Mouse (Mus musculus): Measurements from ENCODE around the gene Wrap53.
A peak's percentile ranks its signal among the peaks of the same experiment; 100 is the strongest.

The Wrap53 gene

DNA sequence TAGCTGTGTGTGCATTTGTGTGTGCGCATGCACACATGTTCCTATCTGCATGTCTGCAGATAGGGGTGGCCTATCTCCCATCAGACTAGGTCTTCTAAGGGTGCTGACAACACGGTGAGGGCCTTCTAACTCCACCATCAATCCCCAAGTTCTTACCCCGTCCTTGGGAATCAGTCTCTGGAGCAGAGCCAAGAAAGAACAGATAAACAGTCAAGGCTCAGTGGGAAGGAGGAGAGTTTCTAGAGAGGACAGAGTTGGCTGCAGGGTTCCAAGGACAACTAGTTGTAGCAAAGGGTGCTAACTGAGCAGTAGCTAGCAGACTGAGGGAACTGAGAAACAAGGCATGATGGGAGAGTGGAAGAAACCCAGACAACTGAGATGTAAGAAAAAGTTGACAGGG, 21.7 kb upstream of the Wrap53 start:
- no peak for DNase-seq (ENCODE audit: low spot score)

DNA sequence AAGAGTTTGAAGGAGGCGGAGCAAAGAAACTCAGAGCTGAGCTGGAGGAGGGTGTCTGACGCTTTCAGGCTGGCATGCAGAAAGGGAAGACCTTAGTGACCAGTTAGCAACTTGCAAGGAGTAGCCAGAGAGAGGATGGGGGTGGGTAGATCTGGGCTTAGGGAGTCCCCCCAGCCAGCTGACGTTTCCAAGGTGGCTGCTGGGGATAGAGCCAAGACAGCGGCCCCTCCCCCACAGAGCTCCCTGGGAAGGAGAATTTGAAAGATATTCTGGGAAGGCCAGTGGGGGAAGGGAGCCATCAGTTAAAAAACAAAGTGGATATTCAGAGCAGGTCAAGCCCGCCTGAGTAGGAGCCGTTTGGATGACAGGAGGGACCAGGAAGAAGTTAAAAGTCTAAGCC, 20.0 kb upstream of the Wrap53 start:
- peak; percentile 41 for DNase-seq (ENCODE audit: low spot score)

DNA sequence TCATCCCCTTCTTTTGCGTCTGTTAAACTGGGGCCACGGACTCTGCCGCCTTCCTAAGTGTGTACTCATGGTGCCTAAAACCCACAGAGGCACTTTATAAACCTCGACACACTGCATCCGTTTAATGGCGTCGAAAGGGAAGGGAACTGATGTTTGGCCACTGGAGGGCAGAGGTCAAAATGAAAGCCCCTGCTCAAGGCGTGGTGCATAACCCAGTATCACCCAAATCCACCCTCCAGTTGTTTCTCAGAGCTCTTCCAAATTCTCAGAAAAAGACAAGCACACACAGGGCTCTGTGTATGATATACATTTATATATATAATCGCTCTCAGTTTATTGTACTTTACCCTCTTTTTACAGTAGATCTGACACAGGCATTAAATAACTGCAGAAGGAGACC, 19.4 kb upstream of the Wrap53 start:
- DNase-seq (ENCODE audit: low spot score), result no peak

DNA sequence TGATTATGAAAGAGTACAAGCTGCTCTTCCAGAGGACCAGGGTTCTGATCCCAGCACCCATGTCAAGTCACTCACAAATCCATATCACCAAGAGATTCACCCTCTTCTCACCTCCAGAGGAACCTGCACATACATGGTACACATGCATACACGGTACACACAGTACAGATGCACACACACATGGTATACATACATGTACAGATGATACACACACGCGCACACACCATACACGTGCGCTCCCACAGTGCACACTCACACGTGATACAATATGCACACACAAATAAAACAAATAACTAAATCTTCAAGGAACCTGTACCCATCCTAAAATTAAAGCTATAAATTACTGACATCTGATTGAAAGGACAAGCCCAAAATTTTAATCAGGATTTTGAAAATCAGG, 14.8 kb upstream of the Wrap53 start:
- DNase-seq (ENCODE audit: low spot score), result no peak

- no peak for DNase-seq (ENCODE audit: low spot score)
Measured at GRCm38 (mm10) chr11:69592799-69593198, 12.7 kb upstream of the Wrap53 start.

DNA sequence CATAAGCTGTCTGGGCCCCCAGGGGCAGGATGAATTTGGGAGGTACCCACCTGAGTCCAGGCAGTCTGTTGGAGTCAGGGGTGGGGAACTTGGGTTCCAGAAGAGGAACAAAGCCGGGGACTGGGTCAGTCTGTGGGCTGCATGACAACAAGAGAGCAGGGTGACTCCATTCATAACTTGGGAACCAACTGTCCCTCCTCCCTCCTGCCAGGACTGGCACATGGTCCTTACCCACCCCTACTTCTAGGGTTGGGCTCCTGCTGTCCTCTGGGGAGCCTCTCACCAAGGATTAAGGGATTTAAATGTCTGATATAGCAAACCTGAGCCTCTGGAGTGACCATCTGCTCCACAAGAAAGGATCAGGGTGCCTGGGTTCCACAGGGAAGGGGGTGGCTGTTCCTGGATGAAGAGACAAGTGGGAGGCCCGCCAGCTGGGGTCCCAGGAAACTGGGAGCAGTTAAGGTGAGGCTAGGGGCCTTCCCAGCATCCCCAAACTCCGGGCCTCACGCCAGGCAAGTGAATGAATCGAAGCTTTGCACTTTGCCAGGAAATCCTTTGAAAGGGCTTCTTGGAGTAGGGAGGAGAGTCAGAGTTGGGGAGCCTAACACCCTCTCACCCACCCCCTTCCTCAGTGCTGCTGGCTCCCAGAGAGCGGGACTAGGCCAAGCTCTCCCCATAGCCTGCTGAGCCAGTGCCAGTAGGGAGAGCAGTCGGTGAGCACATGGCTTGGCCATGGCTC, 12.0 kb upstream of the Wrap53 start:
- DNase-seq (ENCODE audit: low spot score), result no peak

DNA sequence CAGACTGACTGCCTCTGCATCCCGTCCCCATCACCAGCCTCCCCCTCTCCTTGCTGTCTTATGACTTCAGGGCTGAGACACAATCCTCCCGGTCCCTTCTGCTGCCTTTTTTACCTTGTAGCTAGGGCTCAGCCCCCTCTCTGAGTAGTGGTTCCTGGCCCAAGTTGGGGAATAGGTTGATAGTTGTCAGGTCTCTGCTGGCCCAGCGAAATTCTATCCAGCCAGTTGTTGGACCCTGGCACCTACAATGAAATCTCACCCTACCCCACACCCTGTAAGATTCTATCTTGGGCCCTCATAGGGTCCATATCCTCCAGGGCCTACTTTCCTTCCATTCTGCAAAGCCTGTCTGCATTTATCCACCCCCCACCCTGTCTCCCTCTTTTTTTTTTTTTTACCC, 11.4 kb upstream of the Wrap53 start:
- DNase-seq (ENCODE audit: low spot score), result no peak

- no peak for DNase-seq (ENCODE audit: low spot score)
Measured at GRCm38 (mm10) chr11:69590622-69591021, 10.6 kb upstream of the Wrap53 start.

DNA sequence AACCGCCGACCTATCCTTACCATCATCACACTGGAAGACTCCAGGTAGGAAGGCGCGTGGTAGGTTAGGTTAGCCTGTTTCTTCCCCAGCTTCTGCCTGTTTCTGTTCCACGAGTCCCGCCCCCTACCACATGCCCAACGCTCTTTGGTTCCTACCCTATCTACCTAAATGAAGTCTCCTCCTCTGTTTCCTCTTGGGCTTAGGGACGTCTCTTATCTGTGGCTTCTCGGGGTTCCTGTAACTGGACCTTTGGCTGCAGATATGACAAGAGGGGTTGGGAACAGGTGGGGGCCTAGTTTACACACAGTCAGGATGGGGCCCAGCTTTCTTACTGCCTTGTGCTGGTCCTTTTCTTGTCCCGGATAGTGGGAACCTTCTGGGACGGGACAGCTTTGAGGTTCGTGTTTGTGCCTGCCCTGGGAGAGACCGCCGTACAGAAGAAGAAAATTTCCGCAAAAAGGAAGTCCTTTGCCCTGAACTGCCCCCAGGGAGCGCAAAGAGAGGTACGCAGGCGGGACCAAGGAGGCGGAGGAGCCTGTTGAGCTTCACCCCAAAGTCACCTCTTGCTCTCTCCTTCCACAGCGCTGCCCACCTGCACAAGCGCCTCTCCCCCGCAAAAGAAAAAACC, 9.3 kb upstream of the Wrap53 start:
- DNase-seq (ENCODE audit: low spot score), result no peak

DNA sequence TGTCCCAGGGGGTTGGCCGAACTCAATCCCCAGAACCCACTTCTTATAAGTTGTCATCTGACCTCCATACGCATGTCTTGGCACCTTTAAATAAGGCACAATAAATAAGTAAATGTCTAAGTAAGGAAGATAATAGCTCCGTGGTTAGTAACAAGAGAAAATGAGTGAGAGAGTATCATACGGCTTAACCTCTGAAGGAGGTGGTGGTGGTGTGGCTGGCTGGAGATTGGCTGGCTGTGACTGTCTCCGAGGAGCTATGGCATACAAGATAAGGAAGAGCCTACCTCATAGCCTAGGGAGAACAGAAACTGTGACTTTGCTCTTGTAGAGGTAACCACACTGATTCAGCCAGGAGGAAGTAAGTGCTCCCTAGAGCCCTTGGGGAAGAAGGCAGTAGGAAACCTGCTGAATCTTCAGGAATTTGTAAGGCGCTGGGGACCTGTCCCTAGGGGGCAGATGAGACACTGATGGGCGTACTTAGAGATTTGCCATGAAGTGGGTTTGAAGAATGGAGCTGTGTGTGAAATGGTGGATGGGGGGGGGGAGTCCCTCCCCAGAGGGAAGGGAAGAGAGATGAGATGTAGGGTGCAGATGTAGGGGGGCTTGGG, 5.8 kb upstream of the Wrap53 start:
- no peak for DNase-seq (ENCODE audit: low spot score)

DNA sequence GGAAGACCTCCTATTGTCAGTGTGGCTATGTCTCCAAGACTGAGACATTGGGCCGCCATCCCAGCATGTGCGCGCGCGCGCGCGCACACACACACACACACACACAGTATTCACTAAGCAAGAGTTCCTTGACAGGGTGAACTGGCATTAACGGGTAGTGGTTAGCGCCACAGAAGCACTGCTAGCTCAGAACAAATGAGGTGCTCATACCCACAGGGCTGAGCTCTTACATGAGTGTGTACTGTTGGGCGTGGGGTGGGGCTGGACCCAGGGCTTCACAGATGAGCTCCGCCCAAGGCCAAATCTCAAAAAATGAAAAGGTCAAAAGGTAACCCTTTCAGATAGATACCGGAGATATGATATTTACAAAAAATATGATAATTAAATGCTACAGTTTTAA, 4.9 kb upstream of the Wrap53 start:
- no peak for DNase-seq (ENCODE audit: low spot score)

DNA sequence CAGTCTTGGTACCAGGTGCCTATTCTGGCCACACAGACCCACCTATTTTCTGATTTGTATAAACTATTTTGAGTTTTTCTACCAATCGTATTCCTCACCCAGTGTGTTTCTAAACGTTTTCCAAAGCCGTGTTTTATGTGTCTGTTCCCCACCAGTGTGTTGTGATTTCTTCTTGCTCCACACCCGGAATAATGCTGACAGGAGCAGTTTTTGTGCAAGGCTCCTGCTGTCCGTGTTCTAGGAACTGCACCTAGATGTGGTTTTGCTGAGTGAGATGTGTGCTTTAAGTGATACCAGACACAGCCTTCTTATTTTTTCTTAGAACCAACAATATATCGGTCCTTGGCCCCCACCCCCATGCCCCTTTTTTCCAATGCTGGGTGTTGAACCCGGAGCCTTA, 4.0 kb upstream of the Wrap53 start:
- DNase-seq (ENCODE audit: low spot score), result no peak

DNA sequence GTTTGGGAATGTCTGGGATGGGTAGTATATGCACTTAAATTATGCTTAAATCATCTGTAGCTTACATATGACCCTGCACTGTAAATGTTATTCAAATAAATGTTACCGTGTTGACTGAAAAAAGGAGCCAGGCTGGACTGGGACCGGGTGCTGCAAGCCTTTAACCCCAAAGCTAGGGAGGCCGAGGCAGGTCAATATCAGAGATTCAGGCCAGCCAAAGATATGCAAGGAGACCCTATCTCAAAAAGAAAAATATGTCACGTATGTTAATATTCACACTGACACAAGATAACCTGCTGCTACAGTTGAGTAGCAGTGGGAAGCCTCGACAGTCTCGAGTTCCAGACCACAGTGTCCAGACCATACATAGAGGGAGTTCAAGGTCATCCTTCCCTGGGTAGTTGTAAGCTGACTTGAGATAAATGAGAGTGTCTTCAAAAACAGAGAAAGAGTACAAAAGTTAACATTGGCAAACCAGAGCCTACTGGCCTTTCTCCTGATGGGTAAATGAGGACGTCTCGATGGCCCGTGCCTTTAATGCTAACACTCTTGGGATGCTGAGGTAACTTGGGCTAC, 2.3 kb upstream of the Wrap53 start:
- no peak for DNase-seq (ENCODE audit: low spot score)

DNA sequence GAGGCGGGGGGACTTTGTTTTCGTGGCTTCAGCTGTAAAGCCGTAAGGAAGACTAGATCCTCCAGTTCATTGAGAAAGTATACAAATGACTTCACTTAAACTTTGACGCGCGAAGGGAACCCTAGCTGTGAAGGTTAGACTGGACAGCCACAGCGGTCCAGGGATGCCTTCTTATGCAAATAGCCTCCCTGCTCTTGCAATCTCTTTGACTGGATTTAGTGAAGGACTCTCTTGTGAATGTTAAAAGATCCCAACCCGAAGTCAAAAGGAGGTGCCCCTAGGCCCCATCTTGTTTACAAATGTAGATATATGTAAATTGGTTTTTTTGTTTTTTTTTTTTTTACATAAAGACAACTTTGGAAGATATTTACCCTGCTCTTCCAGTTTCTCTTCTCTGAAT, 1.8 kb upstream of the Wrap53 start:
- DNase-seq (ENCODE audit: low spot score), result no peak

GRCm38 (mm10) chr11:69581147-69581688, 1.2 kb upstream of the Wrap53 start:
- peak; percentile 96 for DNase-seq (ENCODE audit: low spot score)

DNA sequence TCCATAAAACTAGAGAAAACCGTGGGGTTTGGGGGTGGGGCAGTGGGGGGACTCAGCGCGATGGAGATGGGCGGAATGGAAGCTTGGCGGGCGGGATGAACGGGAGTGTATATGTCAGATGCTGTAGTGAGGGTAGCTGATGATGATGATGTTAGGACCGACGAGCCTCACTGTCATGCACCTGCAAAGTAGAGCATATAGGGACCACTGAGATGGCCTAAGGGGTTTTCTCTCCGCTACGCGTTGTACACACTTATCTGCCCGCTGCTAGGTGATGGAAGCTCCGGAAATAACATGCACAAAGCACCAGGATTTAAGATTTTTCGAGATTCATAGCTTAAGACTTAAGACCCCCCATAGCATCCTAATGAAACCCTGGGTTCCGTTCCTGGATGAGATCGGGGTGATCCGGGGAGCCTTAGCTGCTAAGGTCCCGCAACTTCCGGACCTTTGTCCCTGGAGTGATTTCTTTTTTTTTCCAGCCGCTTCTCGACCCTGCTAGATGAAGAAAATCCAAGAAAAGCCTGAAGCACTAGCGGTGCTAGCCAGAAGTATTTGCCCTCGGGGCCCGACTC, 604 bp upstream of the Wrap53 start:
- no peak for DNase-seq (ENCODE audit: low spot score)

DNA sequence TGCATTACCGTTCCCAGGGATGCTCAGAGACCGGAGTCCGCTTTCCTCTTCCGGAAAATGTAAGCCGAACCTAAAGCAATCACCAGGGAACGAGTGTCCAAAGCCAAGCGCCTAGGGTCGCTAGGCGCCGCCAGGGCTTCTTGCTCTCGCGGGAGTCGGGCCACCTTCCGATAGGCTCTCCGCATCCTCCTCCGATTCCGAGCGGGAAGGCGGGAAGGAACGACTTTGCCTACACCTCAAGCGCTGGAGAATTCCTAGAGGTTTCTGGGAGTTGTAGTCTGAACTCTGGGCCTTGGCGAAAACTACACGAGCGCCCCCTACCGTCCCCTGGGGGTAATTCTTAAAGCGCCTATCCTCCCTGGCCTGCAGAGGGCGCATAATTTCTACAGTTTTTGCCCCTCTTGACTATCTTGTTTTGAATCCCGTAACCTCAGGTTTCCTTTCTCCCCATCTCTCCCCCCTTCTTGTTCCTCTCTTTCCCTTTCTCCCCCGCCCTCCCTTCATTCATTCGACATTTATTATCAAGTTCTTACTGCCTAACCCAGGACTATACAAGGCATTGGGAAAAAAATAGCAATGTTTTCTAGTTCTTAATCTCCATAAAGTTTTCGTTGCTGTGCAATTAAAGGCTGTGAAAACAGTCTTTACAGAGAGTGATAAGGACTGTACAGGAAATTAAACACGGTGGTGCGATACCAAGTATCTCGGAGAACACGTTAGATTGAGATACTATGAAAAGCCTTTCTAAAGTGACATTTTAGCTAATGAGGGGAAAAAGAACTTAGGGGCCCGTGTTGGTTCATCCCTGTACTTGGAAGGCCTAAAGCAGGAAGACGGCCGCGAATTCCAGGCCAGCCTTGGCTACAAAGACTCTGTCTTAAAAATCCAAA, 682 bp downstream of the Wrap53 start:
- peak; percentile 99 for DNase-seq (ENCODE audit: low spot score)

GRCm38 (mm10) chr11:69578301-69578700, 1.8 kb downstream of the Wrap53 start:
- DNase-seq (ENCODE audit: low spot score), result no peak

DNA sequence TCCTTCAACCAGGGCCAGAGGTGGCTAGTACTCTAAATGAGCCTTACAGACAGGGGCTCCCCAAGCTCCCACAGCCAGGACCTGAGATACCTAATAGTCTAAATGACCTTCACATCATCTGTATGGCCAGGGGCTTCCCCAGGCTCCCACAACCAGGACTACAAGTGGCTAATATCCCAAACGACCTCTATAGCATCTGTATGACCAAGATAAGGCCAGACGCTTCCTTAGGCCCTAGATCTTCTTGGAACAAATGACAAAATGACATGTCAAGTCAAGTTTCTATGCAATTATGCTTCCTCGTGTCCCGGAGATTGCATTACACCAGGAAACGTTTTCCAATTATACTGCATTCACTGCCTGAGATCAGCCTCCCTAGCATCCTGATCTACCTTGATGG, 3.7 kb downstream of the Wrap53 start:
- no peak for DNase-seq (ENCODE audit: low spot score)

DNA sequence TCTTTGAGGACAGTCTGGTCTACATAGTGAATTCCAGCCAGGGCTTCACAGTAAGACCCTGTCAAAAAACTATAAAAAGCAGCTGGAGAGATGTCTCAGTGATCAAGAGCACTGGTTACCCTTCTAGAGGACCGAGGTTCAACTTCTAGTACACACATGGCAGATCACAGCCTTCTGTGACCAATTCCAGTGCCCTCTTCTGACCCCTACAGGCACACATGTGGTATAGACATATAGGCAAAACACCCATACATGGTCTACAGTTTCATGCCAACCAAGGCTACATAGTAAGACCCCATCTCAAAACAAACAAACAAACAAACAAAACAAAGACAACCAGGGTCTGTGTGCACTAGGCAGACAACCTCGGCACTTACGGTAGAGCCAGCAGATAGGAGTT, 4.8 kb downstream of the Wrap53 start:
- DNase-seq (ENCODE audit: low spot score), result peak; percentile 71

DNA sequence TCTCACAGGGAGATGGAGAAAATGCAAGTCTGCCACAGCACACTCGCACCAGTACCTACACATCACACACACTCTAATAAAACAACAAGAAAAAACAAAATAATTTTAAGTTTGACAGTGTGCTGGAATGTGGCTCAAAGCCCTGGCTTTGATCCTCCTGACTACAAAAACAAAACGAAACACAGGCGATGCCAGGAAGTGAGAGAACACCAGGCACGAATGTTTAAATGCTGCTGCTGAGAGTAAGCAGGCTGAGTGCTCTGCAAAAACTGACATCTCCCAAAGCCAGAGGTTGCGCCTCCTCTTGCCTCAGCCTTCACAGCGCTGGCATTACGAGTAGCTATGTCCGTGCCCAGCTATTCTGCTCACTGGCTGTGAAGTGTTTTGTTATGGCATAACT, 14.9 kb downstream of the Wrap53 start:
- DNase-seq (ENCODE audit: low spot score), result no peak

- DNase-seq (ENCODE audit: low spot score), result no peak
Measured at GRCm38 (mm10) chr11:69564391-69564790, 15.7 kb downstream of the Wrap53 start.

All from retina, embryonic 14.5 days (tissue).